Mouse (Mus musculus): Measurements from ENCODE around the gene Vgll2. TPM values are rescaled to one million over a fixed set of nuclear protein-coding genes. Genes with fewer than 3 reads are reported as not detected.

Vgll2 gene
- polyA plus RNA-seq (2014; fragmentation: Illumina TruSeq; extraction: RNeasy Lipid Tissue Mini Kit (QIAGEN cat#74804)) = not detected

GRCm38 (mm10) chr10:52022413-52023212, at the start of gene Vgll2:
TSS of gene Vgll2 (plus strand) at chr10:52022502.

Other genes with a start within 250 kb of the Vgll2 start
- gene Ros1, start 172.7 kb downstream of the Vgll2 start, polyA plus RNA-seq (2014; fragmentation: Illumina TruSeq; extraction: RNeasy Lipid Tissue Mini Kit (QIAGEN cat#74804)) = not detected
- 7.8 TPM for gene Dcbld1, start 211.1 kb downstream of the Vgll2 start, polyA plus RNA-seq (2014; fragmentation: Illumina TruSeq; extraction: RNeasy Lipid Tissue Mini Kit (QIAGEN cat#74804))

All from ovary, adult 10 weeks (tissue).